In the genomic region with DNA sequence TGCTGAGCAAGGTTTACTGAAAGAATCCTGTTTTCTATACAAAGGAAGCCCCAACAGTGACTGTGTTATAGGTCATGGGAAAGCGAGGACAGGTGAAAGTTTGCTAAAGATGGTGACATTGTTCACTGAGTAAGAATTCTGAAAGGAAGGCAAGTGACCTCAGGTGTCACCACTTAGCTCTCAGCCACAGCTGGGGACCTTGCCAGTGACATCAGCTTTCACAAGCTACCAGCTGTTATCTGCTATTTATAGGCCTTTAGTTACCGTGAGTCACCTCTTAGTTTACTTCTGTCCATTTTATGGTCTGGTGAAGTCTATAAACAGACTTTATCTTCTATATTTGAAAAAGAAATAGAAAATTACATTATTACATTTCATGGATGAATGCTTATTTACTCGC, we compare ENCODE assay signal across 24 mouse cellular contexts.
DNase-seq lines count a peak whose midpoint lies in the region; ATAC-seq and TF ChIP-seq lines count a peak whose summit lies in the region.
"Had no signal": no experiment of that assay in that cellular context is flagged by ENCODE, and none has a peak within 500 bp of the region (broad histone marks: within the 10 kb centered on the region; RNA-seq: fewer than 3 reads in every experiment).

No protein-coding gene starts in this region.

- DNase-seq in heart, postnatal 0 days (ENCODE audit: low spot score): peak; percentile 23
- DNase-seq in MN1 (ENCODE audit: low spot score): peak; percentile 10
- DNase-seq in heart, postnatal 14 days: peak; percentile 6 to 16
- no peak for DNase-seq in right cerebral cortex, adult 2 months (ENCODE audit: low spot score in 2 of 2)
- DNase-seq in spleen, adult 18-20 months: no peak
- DNase-seq in cerebellum, adult 9-11 months: no peak
- DNase-seq: adrenal gland, postnatal 14 days; B cell, adult 2 months; cerebellum, adult 11-12 months; cerebellum, postnatal 10 days; gastrocnemius, adult 2 months; gastrocnemius, postnatal 36 days; kidney, adult 18-20 months had no signal

- H3K27ac ChIP-seq in heart, postnatal 0 days (ENCODE audit: low read depth): no peak overlapping the region
- no peak overlapping the region for H3K27ac ChIP-seq in heart, embryonic 11.5 days (ENCODE audit: low read depth, low read length)
- H3K27ac ChIP-seq: embryonic facial prominence, embryonic 10.5 days; forebrain, embryonic 10.5 days; gastrocnemius, adult 2 months; heart, adult 2 months; heart, embryonic 15.5 days; hindbrain, embryonic 10.5 days; hindbrain, embryonic 14.5 days; intestine, embryonic 15.5 days; kidney, embryonic 15.5 days had no signal

- peak; percentile 77 for ATAC-seq in heart, postnatal 0 days (ENCODE audit: insufficient read depth, low read depth)
- ATAC-seq in heart, embryonic 11.5 days (replicated peaks; ENCODE audit: insufficient number of reproducible peaks, low FRiP score, low TSS enrichment): no peak
- ATAC-seq: forebrain, embryonic 14.5 days; intestine, embryonic 15.5 days had no signal

- no peak overlapping the region for H3K9ac ChIP-seq in heart, postnatal 0 days (replicated peaks; ENCODE audit: low read depth, low read length)
- H3K9ac ChIP-seq in heart, embryonic 11.5 days (ENCODE audit: low read depth, low read length): no peak overlapping the region
- H3K9ac ChIP-seq: heart, embryonic 15.5 days; hindbrain, embryonic 14.5 days; intestine, embryonic 15.5 days; kidney, embryonic 15.5 days had no signal

- intact Hi-C loops in heart, postnatal 14 days (cut with DNase I): no loop called here

- no peak for TF ChIP-seq EP300 in heart, postnatal 0 days (IDR thresholded peaks at IDR 0.05; ENCODE audit: low read depth)

- 0 out of 2 replicates have a peak, but pooled peaks cover 4% of the 10 kb centered on the region for H3K9me3 ChIP-seq in heart, postnatal 0 days (replicated peaks; ENCODE audit: control insufficient read depth, low read length)
- H3K9me3 ChIP-seq in heart, embryonic 11.5 days (replicated peaks; ENCODE audit: control insufficient read depth, low read length): no peaks in the 10 kb centered on the region; the same call in 1 of the 2 replicates
- H3K9me3 ChIP-seq: heart, embryonic 15.5 days; intestine, embryonic 15.5 days; kidney, embryonic 15.5 days had no signal

- H3K4me3 ChIP-seq in heart, postnatal 0 days (ENCODE audit: low read depth, low read length): no peak overlapping the region
- no peak overlapping the region for H3K4me3 ChIP-seq in heart, embryonic 11.5 days (ENCODE audit: low read depth, low read length)
- H3K4me3 ChIP-seq: embryonic facial prominence, embryonic 10.5 days; erythroblast, embryonic 14.5 days; forebrain, embryonic 10.5 days; gastrocnemius, adult 2 months; heart, adult 2 months; heart, embryonic 15.5 days; hindbrain, embryonic 10.5 days; intestine, embryonic 15.5 days; kidney, embryonic 15.5 days had no signal

- no peaks in the 10 kb centered on the region for H3K36me3 ChIP-seq in heart, postnatal 0 days (replicated peaks; ENCODE audit: control insufficient read depth, insufficient read depth, low read length)
- H3K36me3 ChIP-seq in heart, embryonic 11.5 days (ENCODE audit: control insufficient read depth, insufficient read depth, low read length): no peaks in the 10 kb centered on the region
- H3K36me3 ChIP-seq: embryonic facial prominence, embryonic 10.5 days; forebrain, embryonic 10.5 days; heart, embryonic 15.5 days; hindbrain, embryonic 10.5 days; intestine, embryonic 15.5 days; kidney, embryonic 15.5 days had no signal

- no peak for TF ChIP-seq CTCF in heart, postnatal 0 days (IDR thresholded peaks at IDR 0.05; ENCODE audit: low read depth)

- WGBS in heart, postnatal 0 days: 46% methylated on average over 3 of the region's 3 CpGs
- WGBS in heart, embryonic 11.5 days (ENCODE audit: insufficient replicate concordance): 56% methylated on average over 3 of the region's 3 CpGs

- H3K27me3 ChIP-seq in heart, postnatal 0 days (ENCODE audit: control insufficient read depth, insufficient read depth, low read length): no peaks in the 10 kb centered on the region
- H3K27me3 ChIP-seq in heart, embryonic 11.5 days (ENCODE audit: control insufficient read depth, insufficient read depth, low read length): no peaks in the 10 kb centered on the region
- H3K27me3 ChIP-seq: heart, embryonic 15.5 days; intestine, embryonic 15.5 days; kidney, embryonic 15.5 days had no signal

- H3K4me2 ChIP-seq in heart, postnatal 0 days (ENCODE audit: low read depth, low read length): no peak overlapping the region
- no peak overlapping the region for H3K4me2 ChIP-seq in heart, embryonic 11.5 days
- H3K4me2 ChIP-seq: heart, embryonic 15.5 days; hindbrain, embryonic 14.5 days; intestine, embryonic 15.5 days; kidney, embryonic 15.5 days had no signal

- H3K4me1 ChIP-seq in heart, postnatal 0 days (ENCODE audit: control insufficient read depth, insufficient read depth): no peaks in the 10 kb centered on the region
- H3K4me1 ChIP-seq in heart, embryonic 11.5 days (ENCODE audit: control insufficient read depth, insufficient read depth, low read length): no peaks in the 10 kb centered on the region
- H3K4me1 ChIP-seq: embryonic facial prominence, embryonic 10.5 days; forebrain, embryonic 10.5 days; heart, embryonic 15.5 days; hindbrain, embryonic 10.5 days; intestine, embryonic 15.5 days had no signal

Comparison
In these comparisons a context has a peak if more than half of its experiments do, and no peak if none do; other contexts are left out.
1. DNase-seq: peak in heart, postnatal 0 days (single experiment), MN1 (single experiment) and heart, postnatal 14 days (2 of 2); none in right cerebral cortex, adult 2 months (0 of 2), spleen, adult 18-20 months (0 of 2) and cerebellum, adult 9-11 months (single experiment).